Mouse (Mus musculus) neural tube, embryonic 15.5 days (tissue): ENCODE data around the gene Itgav. TPM values are rescaled to one million over a fixed set of nuclear protein-coding genes. Genes with fewer than 3 reads are reported as not detected.

Experiments
- ATAC-seq: fragments of 200-750 bp; cut with Nextera tagmentation; 2 replicates; pipeline ENCODE4 v1.8.0; 2017; ENCODE audit warnings: mild to moderate bottlenecking, moderate TSS enrichment, moderate library complexity; ENCODE audit not compliant: low FRiP score
- H3K27ac ChIP-seq: fragments of 300-500 bp; sonication (generic); replicated peaks from 2 replicates; pipeline ENCODE4 v1.5.1; 2015; ENCODE audit warnings: mild to moderate bottlenecking, inconsistent platforms
- H3K27me3 ChIP-seq: fragments of 300-500 bp; sonication (generic); replicated peaks from 2 replicates; pipeline ENCODE4 v1.6.1; 2015; ENCODE audit warnings: inconsistent platforms
- H3K36me3 ChIP-seq: fragments of 300-500 bp; sonication (generic); 2 replicates; pipeline ENCODE4 v1.6.1; 2015; ENCODE audit warnings: inconsistent platforms
- H3K4me1 ChIP-seq: fragments of 300-500 bp; sonication (generic); 2 replicates; pipeline ENCODE4 v1.6.1; 2015; ENCODE audit warnings: inconsistent platforms
- H3K4me2 ChIP-seq: fragments of 300-500 bp; sonication (generic); 2 replicates; pipeline ENCODE4 v1.6.1; 2015; ENCODE audit warnings: inconsistent platforms, mild to moderate bottlenecking, moderate library complexity
- H3K4me3 ChIP-seq: fragments of 300-500 bp; sonication (generic); replicated peaks from 2 replicates; pipeline ENCODE4 v1.5.1; 2015; ENCODE audit warnings: mild to moderate bottlenecking, inconsistent platforms
- H3K9ac ChIP-seq: fragments of 300-500 bp; sonication (generic); replicated peaks from 2 replicates; pipeline ENCODE4 v1.6.1; 2015; ENCODE audit warnings: mild to moderate bottlenecking, inconsistent platforms
- H3K9me3 ChIP-seq: fragments of 300-500 bp; sonication (generic); replicated peaks from 2 replicates; pipeline ENCODE4 v1.6.1; 2016; ENCODE audit warnings: inconsistent platforms
- WGBS: fragments of 180-500 bp; shearing (Covaris S2); methylation state at CpG from one replicate; pipeline ENCODE4 v1.1.7; 2015; ENCODE audit warnings: mixed read lengths; 5-methylcytosine and 5-hydroxymethylcytosine counted together
- polyA plus RNA-seq: library from polyadenylated mRNA; unstranded; fragments of >200 nt; fragmentation: Nextera tagmentation; extraction: Ambion mirVana; gene quantifications from 2 replicates; pipeline ENCODE4 v1.2.1, GENCODE M21; 2015

Gene Itgav
- polyA plus RNA-seq, 1 experiment from 2014 or later = 29.1 TPM

DNA sequence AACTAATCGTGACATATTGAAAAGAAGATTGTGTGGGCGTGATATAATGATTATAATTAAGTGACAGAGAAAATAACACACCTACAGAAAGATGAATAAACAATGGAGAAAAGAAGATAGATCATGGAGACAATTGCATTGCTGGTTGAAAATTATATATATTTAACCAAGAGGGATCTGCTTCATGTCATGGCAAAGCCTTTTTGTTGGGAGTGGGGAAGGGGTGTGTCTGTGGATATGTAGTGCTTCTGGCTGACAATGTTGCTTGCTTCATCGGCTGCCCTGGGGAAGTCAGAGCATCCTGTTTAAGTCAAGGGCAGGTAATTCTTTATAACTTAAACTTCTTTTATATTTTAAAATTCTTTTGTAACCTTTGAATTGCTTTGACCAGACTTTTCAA is 124.3 kb downstream of the Itgav start:
- 90% methylated on average over 3 of the region's 3 CpGs for WGBS
- peaks cover 7% of the 10 kb centered on the region; the same call in 1 of the 2 replicates for H3K4me1 ChIP-seq
- H3K4me2 ChIP-seq = no peak overlapping the region
- no peaks in the 10 kb centered on the region for H3K27me3 ChIP-seq
- peaks cover 3% of the 10 kb centered on the region; the same call in 1 of the 2 replicates for H3K36me3 ChIP-seq
- H3K9me3 ChIP-seq = no peaks in the 10 kb centered on the region
- H3K27ac ChIP-seq = no peak overlapping the region
- ATAC-seq = no peak
- H3K9ac ChIP-seq = no peak overlapping the region
- H3K4me3 ChIP-seq = no peak overlapping the region

DNA sequence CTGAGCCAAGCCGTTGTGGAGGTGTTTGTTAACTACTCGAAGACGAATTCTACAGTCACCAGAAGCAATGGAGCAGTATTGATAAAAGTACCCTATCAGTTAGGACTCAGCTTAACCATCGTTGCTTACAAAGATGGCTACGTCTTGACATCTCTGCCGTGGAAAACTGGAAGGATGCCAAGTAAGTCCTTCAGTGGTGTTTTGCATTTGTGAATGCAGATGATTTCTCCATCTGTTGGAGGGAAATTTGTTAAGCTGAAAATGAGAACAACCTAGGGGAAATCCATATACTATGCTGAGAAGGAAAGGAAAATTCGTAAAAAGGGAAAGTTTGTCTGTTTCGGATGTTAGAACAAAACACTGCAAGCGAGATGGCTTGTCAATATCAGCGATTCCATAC is 129.2 kb downstream of the Itgav start:
- Histone ChIP-seq H3K9ac (no peak overlapping the region), H3K27ac (no peak overlapping the region), H3K9me3 (no peaks in the 10 kb centered on the region), H3K4me3 (no peak overlapping the region), H3K36me3 (peaks cover 19% of the 10 kb centered on the region), H3K27me3 (no peaks in the 10 kb centered on the region), H3K4me2 (no peak overlapping the region), H3K4me1 (no peaks in the 10 kb centered on the region)
- WGBS = 84% methylated on average over 10 of the region's 10 CpGs
- ATAC-seq = no peak; the same call in 1 of the 2 replicates

DNA sequence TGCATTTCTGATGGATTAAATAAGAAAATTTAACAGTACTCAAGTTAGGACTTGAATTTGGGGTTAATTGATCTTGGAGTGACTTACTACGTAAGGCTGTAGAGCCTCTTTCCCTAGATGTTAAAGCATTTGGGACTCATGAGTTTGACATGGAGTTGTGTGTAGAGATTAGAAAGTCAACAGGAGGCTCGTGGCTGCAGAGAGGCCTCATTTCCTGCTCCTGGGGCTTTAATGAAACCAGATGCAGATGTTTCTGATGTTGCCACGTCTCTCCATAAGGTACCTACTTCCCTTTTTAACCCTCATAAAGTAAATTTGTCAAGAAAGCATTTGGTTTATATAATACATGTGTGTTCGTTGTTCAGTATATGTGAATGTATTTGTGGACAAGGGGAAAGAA is 132.0 kb downstream of the Itgav start:
- WGBS = 72% methylated on average over 4 of the region's 4 CpGs
- ATAC-seq = no peak

More for the DNA sequence above, 132.0 kb downstream of the Itgav start:
- no peak overlapping the region for H3K4me2 ChIP-seq
- H3K4me1 ChIP-seq = no peaks in the 10 kb centered on the region
- H3K36me3 ChIP-seq = peaks cover 28% of the 10 kb centered on the region
- H3K9ac ChIP-seq = no peak overlapping the region
- no peak overlapping the region for H3K27ac ChIP-seq
- H3K9me3 ChIP-seq = no peaks in the 10 kb centered on the region
- H3K4me3 ChIP-seq = no peak overlapping the region
- H3K27me3 ChIP-seq = no peaks in the 10 kb centered on the region

Other genes starting within 250 kb of the Itgav start
- 172 and 187 TPM in 2 replicates for gene Zc3h15, start 80.0 kb upstream of the Itgav start, polyA plus RNA-seq
- gene Fam171b, start 88.2 kb downstream of the Itgav start, polyA plus RNA-seq = 69.8 and 79.0 TPM in 2 replicates
- gene Zswim2, start 216.8 kb downstream of the Itgav start, polyA plus RNA-seq = not detected in 2 replicates
- not detected in 2 replicates for gene Gm13698, start 231.3 kb downstream of the Itgav start, polyA plus RNA-seq
- gene Gm13693, start 237.1 kb downstream of the Itgav start, polyA plus RNA-seq = not detected in 2 replicates
- gene Gm13695, start 242.9 kb downstream of the Itgav start, polyA plus RNA-seq = not detected in 2 replicates
- gene Gm13696, start 248.7 kb downstream of the Itgav start, polyA plus RNA-seq = not detected in 2 replicates